Mouse (Mus musculus): ENCODE measurements at regions not wholly inside any gene's neighbourhood (a gene's known extent, or its start where the extent isn't known, plus 50 kb on each side); places are given as distances from the start of the nearest gene placed in this dataset.
A peak's percentile ranks its signal among the peaks of the same experiment; 100 is the strongest.

DNA sequence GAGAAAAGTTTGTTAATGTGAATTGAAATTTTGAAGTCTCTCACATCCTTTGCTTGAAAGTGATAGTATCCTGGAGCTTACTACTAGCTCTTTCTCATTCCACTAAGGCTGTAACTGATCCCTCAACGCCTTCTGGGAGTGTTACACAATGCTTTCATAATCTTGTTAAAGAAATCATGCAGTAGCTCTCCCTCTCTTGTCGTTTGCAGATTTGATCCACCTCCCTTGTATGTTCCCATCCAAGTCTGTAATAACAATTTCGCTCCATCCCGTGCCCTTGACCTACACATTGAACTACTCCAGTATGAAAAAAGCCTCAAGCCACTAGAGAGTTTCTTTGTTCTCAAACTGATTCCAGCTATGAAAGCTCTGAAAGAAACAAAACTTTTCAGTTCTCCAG is 63.9 kb upstream of the Fibin start:
- Histone ChIP-seq H3K27me3 (replicated peaks; ENCODE audit: control insufficient read depth, insufficient read depth, low read length) (no peaks in the 10 kb centered on the region), H3K36me3 (ENCODE audit: control insufficient read depth, insufficient read depth, low read length) (no peaks in the 10 kb centered on the region), H3K4me2 (ENCODE audit: low read length) (no peak overlapping the region), H3K4me1 (ENCODE audit: control insufficient read depth, insufficient read depth, low read depth, low read length) (no peaks in the 10 kb centered on the region), H3K27ac (ENCODE audit: low read depth, low read length) (no peak overlapping the region), H3K9ac (ENCODE audit: low read depth, low read length) (no peak overlapping the region), H3K9me3 (ENCODE audit: control insufficient read depth, low read length) (no peaks in the 10 kb centered on the region), H3K4me3 (ENCODE audit: low read length) (no peak overlapping the region)
- 58% methylated on average over 4 of the region's 4 CpGs for WGBS
- ATAC-seq = no peak

DNA sequence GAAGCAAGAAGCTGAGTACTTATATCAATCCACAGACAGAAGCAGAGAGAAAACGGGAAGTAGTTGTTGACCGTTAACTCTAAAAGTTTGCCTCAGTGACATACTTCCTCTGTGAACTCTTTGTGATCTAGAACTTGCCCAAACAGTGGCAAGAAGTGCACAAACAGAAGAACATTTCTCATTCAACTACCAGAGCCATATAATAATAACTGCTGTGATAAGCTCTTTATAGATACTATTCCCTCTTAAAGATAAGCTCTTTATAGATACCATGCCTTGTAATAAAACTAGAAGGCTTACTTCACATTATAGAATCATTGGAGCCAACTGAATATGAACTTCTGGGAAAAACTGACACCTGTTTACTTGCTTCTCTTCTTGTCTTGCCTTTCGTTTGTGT is 89.7 kb upstream of the Fibin start:
- WGBS = 95% methylated on average over 3 of the region's 3 CpGs
- Histone ChIP-seq H3K27me3 (replicated peaks; ENCODE audit: control insufficient read depth, insufficient read depth, low read length) (no peaks in the 10 kb centered on the region), H3K4me2 (ENCODE audit: low read length) (no peak overlapping the region), H3K4me3 (ENCODE audit: low read length) (no peak overlapping the region), H3K36me3 (ENCODE audit: control insufficient read depth, insufficient read depth, low read length) (no peaks in the 10 kb centered on the region), H3K4me1 (ENCODE audit: control insufficient read depth, insufficient read depth, low read depth, low read length) (no peaks in the 10 kb centered on the region), H3K27ac (ENCODE audit: low read depth, low read length) (no peak overlapping the region), H3K9me3 (ENCODE audit: control insufficient read depth, low read length) (no peaks in the 10 kb centered on the region), H3K9ac (ENCODE audit: low read depth, low read length) (no peak overlapping the region)
- ATAC-seq = no peak

DNA sequence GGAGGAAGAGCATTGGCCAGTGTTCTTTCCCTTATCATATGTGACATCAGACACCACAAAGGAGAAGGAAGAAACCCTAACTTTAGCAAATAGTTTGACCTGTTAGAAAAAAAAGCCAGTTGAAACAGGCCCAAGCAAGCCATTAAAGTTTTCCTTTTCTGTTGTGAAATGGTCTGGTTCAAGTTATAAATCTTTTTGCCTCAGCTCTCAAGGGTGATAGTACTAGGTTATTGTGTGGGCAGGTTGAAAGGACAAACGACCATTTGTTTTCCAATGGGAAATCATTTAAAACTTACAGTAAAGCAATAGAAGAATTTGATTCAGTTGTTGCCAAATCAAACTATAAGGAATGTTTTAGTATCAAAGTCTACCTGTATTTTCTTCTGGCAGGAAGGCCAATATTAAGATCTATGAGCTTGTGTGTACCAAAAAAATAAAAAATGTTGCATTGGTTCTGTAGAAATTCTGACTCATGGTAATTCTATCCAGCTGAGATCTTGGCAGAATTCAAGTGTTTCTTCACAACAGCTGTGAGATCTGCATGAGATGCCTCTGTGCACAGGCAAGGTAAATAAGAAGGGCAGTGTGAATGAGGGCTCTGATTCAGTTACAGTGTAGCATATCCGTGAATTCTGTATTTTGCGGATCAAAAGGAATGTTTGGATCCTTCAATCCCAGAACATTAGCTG is 109.5 kb upstream of the Fibin start:
- Histone ChIP-seq H3K9me3 (ENCODE audit: control insufficient read depth, low read length) (no peaks in the 10 kb centered on the region), H3K36me3 (ENCODE audit: control insufficient read depth, insufficient read depth, low read length) (no peaks in the 10 kb centered on the region), H3K9ac (ENCODE audit: low read depth, low read length) (no peak overlapping the region), H3K27me3 (replicated peaks; ENCODE audit: control insufficient read depth, insufficient read depth, low read length) (no peaks in the 10 kb centered on the region), H3K4me2 (ENCODE audit: low read length) (no peak overlapping the region), H3K4me3 (ENCODE audit: low read length) (no peak overlapping the region), H3K27ac (ENCODE audit: low read depth, low read length) (no peak overlapping the region), H3K4me1 (ENCODE audit: control insufficient read depth, insufficient read depth, low read depth, low read length) (no peaks in the 10 kb centered on the region)
- WGBS = 79% methylated on average over 3 of the region's 3 CpGs
- ATAC-seq = no peak

DNA sequence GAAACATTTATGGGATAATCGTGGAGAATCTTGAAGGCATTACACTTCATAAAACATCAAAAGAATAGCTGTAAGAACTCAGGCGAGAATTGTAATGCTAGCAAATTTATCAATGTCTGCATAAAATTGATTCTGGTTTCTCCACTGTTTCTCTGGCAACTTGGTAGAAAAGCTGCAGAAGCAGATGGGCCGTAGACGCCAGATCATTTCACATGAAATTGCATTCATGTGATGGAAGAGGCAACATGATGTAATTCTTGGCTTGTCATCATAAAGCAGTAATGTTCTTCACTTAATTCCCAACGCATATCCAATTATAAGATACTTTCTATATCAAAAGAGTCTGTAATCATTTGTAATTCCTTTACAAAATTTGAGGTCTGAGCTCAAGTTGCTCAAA is 113.6 kb upstream of the Fibin start:
- no peak overlapping the region for H3K27ac ChIP-seq (ENCODE audit: low read depth, low read length)
- ATAC-seq = peak; percentile 70
- H3K4me3 ChIP-seq (ENCODE audit: low read length) = no peak overlapping the region
- H3K9ac ChIP-seq (ENCODE audit: low read depth, low read length) = no peak overlapping the region
- no peak overlapping the region for H3K4me2 ChIP-seq (ENCODE audit: low read length)
- 61% methylated on average over 5 of the region's 5 CpGs for WGBS
- H3K9me3 ChIP-seq (ENCODE audit: control insufficient read depth, low read length) = no peaks in the 10 kb centered on the region
- H3K4me1 ChIP-seq (ENCODE audit: control insufficient read depth, insufficient read depth, low read depth, low read length) = no peaks in the 10 kb centered on the region
- no peaks in the 10 kb centered on the region for H3K27me3 ChIP-seq (replicated peaks; ENCODE audit: control insufficient read depth, insufficient read depth, low read length)
- no peaks in the 10 kb centered on the region for H3K36me3 ChIP-seq (ENCODE audit: control insufficient read depth, insufficient read depth, low read length)

DNA sequence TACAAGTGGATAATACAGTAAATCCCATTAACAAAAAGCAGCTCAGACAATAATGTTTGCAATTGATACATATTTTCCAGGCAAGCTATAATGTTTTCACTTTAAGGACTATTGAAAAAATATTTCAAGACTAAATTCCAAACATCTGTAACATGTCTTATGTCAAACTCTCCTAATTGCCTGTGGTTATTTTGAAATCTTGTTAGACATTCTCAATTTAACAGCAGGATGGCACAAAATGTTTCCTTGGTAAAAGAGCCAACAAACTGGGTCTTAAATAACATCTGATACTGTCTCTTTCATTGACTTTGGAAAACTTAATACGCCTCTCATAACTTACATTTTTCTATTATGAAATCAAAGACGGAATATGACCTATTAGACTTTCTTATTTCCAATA is 115.8 kb upstream of the Slc5a12 start:
- no peak for ATAC-seq
- Histone ChIP-seq H3K4me2 (ENCODE audit: low read length) (no peak overlapping the region), H3K9me3 (ENCODE audit: control insufficient read depth, low read length) (no peaks in the 10 kb centered on the region), H3K27me3 (replicated peaks; ENCODE audit: control insufficient read depth, insufficient read depth, low read length) (no peaks in the 10 kb centered on the region), H3K4me3 (ENCODE audit: low read length) (no peak overlapping the region), H3K9ac (ENCODE audit: low read depth, low read length) (no peak overlapping the region), H3K27ac (ENCODE audit: low read depth, low read length) (no peak overlapping the region), H3K36me3 (ENCODE audit: control insufficient read depth, insufficient read depth, low read length) (no peaks in the 10 kb centered on the region), H3K4me1 (ENCODE audit: control insufficient read depth, insufficient read depth, low read depth, low read length) (no peaks in the 10 kb centered on the region)
- 93% methylated on average over 2 of the region's 2 CpGs for WGBS

DNA sequence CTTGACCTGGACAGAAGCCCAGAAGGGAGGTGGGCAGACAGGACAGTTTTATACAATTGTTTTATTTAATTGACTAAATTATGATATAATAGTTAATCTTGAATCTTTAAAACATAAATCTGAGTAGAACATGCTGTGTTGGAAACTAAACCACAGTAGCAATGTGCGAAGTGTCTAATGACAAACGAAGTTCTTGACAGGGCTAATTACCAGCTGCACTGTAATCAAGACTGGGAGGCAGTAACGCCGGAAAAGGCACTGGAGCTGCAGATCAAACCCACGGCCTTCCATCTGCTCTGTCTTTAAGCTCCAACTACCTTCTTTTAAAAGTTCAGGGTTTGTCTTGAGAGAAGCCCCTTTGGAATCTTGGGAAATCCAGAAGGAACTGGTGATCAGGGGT is 110.9 kb upstream of the Slc5a12 start:
- no peaks in the 10 kb centered on the region for H3K9me3 ChIP-seq (ENCODE audit: control insufficient read depth, low read length)
- no peak overlapping the region for H3K4me2 ChIP-seq (ENCODE audit: low read length)
- no peaks in the 10 kb centered on the region for H3K36me3 ChIP-seq (ENCODE audit: control insufficient read depth, insufficient read depth, low read length)
- no peaks in the 10 kb centered on the region for H3K27me3 ChIP-seq (replicated peaks; ENCODE audit: control insufficient read depth, insufficient read depth, low read length)
- H3K9ac ChIP-seq (ENCODE audit: low read depth, low read length) = no peak overlapping the region
- peaks cover 4% of the 10 kb centered on the region; the same call in 1 of the 2 replicates for H3K4me1 ChIP-seq (ENCODE audit: control insufficient read depth, insufficient read depth, low read depth, low read length)
- H3K4me3 ChIP-seq (ENCODE audit: low read length) = no peak overlapping the region
- ATAC-seq = no peak
- H3K27ac ChIP-seq (ENCODE audit: low read depth, low read length) = no peak overlapping the region
- 62% methylated on average over 5 of the region's 5 CpGs for WGBS

DNA sequence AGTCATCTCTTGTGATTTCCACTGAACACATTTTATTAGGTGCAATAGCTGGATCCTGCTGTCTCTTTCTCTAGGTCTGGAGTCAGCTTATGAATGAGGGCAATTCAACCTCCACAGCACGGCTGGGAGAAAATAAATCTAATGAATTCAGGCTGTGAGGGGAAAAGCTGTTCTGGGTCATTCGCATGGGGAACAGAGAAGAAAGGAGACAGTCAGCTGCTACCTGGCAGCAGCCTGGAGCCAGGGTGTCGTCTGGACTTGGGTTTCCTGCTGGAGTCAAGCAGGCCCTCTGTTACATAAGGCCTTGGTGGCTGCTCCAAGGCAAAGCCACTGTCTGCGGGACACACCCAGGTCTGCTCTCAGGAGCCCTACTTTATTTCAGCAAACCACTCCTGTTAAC is 110.4 kb upstream of the Slc5a12 start:
- Histone ChIP-seq H3K9me3 (ENCODE audit: control insufficient read depth, low read length) (no peaks in the 10 kb centered on the region), H3K27me3 (replicated peaks; ENCODE audit: control insufficient read depth, insufficient read depth, low read length) (no peaks in the 10 kb centered on the region), H3K27ac (ENCODE audit: low read depth, low read length) (no peak overlapping the region), H3K4me2 (ENCODE audit: low read length) (no peak overlapping the region), H3K9ac (ENCODE audit: low read depth, low read length) (no peak overlapping the region), H3K4me3 (ENCODE audit: low read length) (no peak overlapping the region), H3K36me3 (ENCODE audit: control insufficient read depth, insufficient read depth, low read length) (no peaks in the 10 kb centered on the region), H3K4me1 (ENCODE audit: control insufficient read depth, insufficient read depth, low read depth, low read length) (peaks cover 4% of the 10 kb centered on the region; the same call in 1 of the 2 replicates)
- WGBS = 37% methylated on average over 4 of the region's 4 CpGs
- ATAC-seq = peak; percentile 67; the same call in 1 of the 2 replicates

DNA sequence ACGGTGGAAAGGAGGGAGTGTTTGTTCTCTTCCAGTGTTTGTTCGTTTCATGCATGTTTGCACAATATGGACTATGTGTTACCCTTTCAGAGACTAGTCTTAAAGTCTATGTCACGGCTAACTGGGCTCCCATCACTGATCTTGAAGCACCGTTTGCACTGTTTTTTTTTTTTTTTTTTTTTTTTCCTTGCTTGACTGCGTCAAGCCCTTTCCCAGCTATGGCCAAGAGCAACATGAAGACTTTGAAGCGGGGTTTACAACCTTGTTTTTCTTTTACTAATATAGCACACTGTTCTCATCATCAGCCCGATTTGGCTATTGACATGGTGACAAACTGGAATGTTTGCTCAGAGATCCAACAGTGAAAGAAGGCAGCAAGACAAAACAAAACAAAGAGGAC is 109.1 kb upstream of the Slc5a12 start:
- Histone ChIP-seq H3K4me3 (ENCODE audit: low read length) (no peak overlapping the region), H3K9me3 (ENCODE audit: control insufficient read depth, low read length) (no peaks in the 10 kb centered on the region), H3K4me1 (ENCODE audit: control insufficient read depth, insufficient read depth, low read depth, low read length) (peaks cover 4% of the 10 kb centered on the region; the same call in 1 of the 2 replicates), H3K36me3 (ENCODE audit: control insufficient read depth, insufficient read depth, low read length) (no peaks in the 10 kb centered on the region), H3K4me2 (ENCODE audit: low read length) (no peak overlapping the region), H3K27me3 (replicated peaks; ENCODE audit: control insufficient read depth, insufficient read depth, low read length) (no peaks in the 10 kb centered on the region), H3K9ac (ENCODE audit: low read depth, low read length) (no peak overlapping the region), H3K27ac (ENCODE audit: low read depth, low read length) (no peak overlapping the region)
- WGBS = 64% methylated on average over 7 of the region's 7 CpGs
- ATAC-seq = no peak

DNA sequence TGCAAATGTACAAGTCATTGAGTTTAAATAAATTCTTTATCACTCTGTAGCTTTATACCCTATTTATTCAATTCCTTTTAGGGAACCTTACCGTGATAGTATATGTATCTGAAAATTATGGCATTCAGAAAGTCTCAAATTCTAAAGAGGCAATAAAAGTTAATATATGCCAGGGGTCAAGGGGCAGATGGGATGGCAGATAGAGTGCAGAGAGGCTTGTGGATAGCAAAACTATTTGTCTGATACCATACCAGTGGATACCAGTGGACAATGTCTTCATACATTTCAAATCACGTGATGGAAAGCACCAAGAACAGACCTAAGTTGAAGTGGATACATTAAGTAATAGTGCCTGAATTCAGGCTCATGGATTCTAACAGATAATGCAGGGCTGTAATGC is 95.3 kb upstream of the Slc5a12 start:
- no peaks in the 10 kb centered on the region for H3K36me3 ChIP-seq (ENCODE audit: control insufficient read depth, insufficient read depth, low read length)
- no peaks in the 10 kb centered on the region for H3K27me3 ChIP-seq (replicated peaks; ENCODE audit: control insufficient read depth, insufficient read depth, low read length)
- H3K4me2 ChIP-seq (ENCODE audit: low read length) = no peak overlapping the region
- no peaks in the 10 kb centered on the region for H3K9me3 ChIP-seq (ENCODE audit: control insufficient read depth, low read length)
- H3K9ac ChIP-seq (ENCODE audit: low read depth, low read length) = no peak overlapping the region
- no peak for ATAC-seq
- WGBS = 81% methylated on average over 2 of the region's 2 CpGs
- no peaks in the 10 kb centered on the region for H3K4me1 ChIP-seq (ENCODE audit: control insufficient read depth, insufficient read depth, low read depth, low read length)
- H3K27ac ChIP-seq (ENCODE audit: low read depth, low read length) = no peak overlapping the region
- H3K4me3 ChIP-seq (ENCODE audit: low read length) = no peak overlapping the region

Measured in hindbrain, embryonic 16.5 days (tissue).